Mouse (Mus musculus) activated CD4-positive, CD25-positive, alpha-beta regulatory T cell, adult 4 months (primary cell): Measurements from ENCODE around the gene Olfr1217. TPM values are rescaled to one million over a fixed set of nuclear protein-coding genes. Genes with fewer than 3 reads are reported as not detected.
"Not testable (repeated sequence)": the region's sequence is repeated elsewhere in the genome, so short reads cannot be mapped to it uniquely, and the experiment has no call there.

Source experiments
- ATAC-seq: one replicate; pipeline ENCODE4 v1.8.0; 2017
- polyA plus RNA-seq, 2 experiments: library from polyadenylated mRNA; unstranded; fragments of 100-300 nt; shearing (Covaris generic); gene quantifications; one replicate each; pipeline ENCODE4 v1.2.1; 2017

Olfr1217 gene
- polyA plus RNA-seq = not detected

DNA sequence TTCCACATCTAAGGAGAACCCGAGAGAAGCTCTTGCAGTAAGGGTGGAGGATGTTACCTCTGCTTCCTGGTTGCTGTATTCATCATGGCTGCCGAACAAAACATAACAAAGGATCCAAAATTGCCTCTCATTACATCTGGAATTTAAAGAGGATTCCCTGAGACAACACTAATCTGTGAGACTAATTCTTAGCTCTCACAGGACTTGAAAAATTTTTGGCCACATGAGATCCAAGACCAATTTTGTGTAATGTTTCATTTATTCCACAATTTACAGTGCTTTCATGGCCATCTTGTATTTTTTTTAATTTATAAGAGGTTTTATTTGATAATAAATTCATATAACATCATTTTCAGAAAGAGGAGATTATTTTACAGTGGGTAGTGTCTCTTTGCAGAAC lies at the start of gene Olfr1217:
Gene Olfr1217, minus strand, starts transcription at position 101 of the 400 bp plus-strand sequence.
- ATAC-seq = no peak

DNA sequence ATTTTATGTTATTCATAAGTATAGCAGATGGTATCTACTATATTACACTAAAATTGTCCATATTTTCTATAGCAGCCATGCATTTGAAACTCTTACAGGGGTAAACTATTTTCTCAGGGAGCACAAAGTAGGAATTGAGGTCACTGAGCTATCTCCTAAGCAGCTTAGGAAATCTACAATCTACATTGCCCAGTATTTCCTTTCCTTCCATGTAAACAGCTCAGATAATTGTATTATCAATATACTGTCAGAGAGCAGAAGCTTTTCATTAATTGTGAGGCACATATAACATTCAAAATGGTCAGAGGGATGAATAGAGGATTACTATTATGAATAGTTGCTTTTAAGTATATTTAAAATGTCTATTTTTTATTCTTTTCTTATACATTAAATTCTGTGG lies 49.6 kb upstream of the Olfr1217 start:
- ATAC-seq = no peak

DNA sequence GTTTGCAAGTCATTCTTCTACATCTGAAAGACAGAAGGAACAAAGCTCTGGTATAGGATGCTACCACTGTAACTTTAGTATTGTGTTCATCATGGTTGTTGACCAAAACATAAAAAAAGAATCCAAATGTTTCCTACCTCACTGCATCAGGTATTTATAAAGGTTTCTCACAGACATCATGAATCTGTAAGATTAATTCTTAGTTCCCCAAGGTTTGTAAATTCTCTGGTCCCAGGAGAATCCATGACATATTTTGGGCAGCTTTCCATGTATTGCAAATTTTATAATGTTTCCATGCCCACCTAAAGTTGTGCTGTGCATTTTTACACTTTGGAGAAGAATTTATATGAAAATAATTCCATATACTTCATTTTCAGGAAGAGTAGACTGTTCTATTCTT lies 29.2 kb upstream of the Olfr1217 start, which contains the start of gene Olfr1218:
Gene Olfr1218, minus strand, starts transcription at position 101 of the 400 bp plus-strand sequence.
- no peak for ATAC-seq

DNA sequence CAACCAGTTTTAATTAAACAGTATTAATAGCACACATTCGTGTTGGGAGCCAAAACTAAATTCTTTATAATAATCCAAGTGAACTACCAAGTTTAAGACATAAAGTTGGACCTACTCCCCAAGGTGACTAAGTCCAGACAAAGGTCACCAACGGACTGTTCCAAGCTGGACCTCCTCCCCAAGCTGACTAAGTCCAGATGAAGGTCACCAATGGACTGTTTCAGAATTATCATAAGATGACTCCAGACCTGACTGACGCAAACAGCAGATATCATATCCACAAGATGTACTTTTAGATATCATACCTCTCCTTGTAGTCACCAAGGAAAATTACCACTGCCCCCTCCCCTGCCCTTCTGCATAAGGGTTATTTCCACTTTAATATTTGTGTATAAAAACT lies 10.4 kb downstream of the Olfr1217 start:
- not testable (repeated sequence) for ATAC-seq

DNA sequence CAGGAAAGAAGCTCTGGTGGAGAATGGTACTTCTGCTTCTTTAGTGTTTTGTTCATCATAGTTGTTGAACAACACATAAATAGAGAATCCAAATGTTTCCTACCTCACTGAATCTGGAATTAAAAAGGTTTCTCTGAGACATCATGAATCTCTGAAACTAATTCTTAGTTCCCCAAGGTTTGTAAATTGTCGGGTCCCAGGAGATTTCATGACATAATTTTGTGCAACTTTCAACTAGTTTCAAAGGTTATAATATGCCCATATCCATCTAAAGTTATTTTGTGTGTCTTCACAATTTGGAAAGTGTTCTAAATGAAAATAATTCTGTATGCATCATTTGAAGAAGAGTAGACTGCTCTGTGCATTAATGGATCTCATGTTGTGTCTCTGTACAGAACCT lies 13.6 kb downstream of the Olfr1217 start, which contains the start of gene Olfr1216:
Gene Olfr1216, minus strand, starts transcription at position 101 of the 400 bp plus-strand sequence.
- ATAC-seq = no peak

DNA sequence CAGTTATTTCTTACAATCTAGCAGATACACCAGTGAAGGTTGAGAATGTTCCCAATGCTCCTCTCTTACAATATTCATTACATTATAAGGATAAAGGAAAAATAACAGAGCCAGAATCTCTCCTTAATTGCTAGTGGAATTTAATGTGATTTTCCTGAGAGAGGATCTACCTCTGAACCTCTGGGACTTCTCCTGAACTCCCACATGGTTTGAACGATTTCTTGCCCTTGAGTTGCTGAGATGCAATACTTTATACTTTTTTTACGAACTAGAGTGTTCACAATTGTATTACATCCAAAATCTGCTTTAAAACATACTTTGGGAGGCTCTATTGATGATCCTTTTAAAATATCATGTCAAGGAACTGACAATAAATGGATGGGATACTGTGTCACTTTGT lies 25.0 kb downstream of the Olfr1217 start, which contains the start of gene Olfr1215:
Gene Olfr1215, minus strand, starts transcription at position 101 of the 400 bp plus-strand sequence.
- ATAC-seq = no peak

DNA sequence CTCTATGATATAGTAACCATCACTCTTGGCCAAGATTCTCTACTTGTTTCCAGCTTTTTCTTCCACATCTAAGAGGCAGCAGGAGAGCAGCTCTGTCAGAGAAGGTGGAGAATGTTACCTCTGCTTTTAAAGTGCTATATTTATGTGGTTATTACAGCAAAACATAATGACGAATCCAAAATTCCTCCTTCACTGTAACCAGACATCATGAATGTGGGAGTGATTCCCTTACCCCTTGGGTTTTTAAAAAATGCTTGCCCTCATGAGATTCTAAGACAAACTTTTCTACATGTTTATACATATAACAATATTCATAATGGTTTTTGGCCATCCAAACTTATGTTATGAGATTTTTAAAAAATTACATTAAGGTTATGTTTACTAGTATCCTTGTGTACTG lies 39.3 kb downstream of the Olfr1217 start, which contains the start of gene Olfr1214:
Gene Olfr1214, minus strand, starts transcription at position 101 of the 400 bp plus-strand sequence.
- ATAC-seq = no peak

DNA sequence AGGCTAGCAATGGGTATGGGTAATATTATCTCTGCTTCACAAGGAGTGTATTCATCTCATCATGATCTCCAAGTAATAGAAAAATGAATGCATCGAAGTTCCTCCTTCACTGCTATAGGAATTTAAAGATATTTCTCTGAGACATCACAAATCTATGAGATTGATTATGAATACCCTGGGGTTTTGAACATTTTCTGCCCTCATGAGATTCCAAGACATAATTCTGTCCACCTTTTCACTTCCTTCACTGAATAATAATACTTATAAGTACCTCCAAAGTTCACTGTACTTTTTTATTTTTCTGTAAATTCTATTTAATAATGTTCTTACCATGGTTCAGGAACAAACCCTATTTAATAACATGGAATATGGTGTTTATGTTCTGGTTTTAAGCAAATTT lies 51.7 kb downstream of the Olfr1217 start, which contains the start of gene Gm13762:
Gene Gm13762, minus strand, starts transcription at position 101 of the 400 bp plus-strand sequence.
- ATAC-seq = no peak

Other genes with a start within 250 kb of the Olfr1217 start
- gene Olfr1201, start 239.0 kb downstream of the Olfr1217 start, polyA plus RNA-seq = not detected
- gene Olfr1202, start 217.6 kb downstream of the Olfr1217 start, polyA plus RNA-seq = not detected
- under 1 TPM in 1 of 2 experiments, not detected in 1; 0.07 TPM for gene Olfr1205, start 202.3 kb downstream of the Olfr1217 start, polyA plus RNA-seq
- gene Olfr1204, start 182.8 kb downstream of the Olfr1217 start, polyA plus RNA-seq = not detected
- under 1 TPM in 1 of 2 experiments, not detected in 1; 0.29 TPM for gene Olfr1206, start 168.8 kb downstream of the Olfr1217 start, polyA plus RNA-seq
- under 1 TPM in 1 of 2 experiments, not detected in 1; 0.21 TPM for gene Olfr1208, start 129.8 kb downstream of the Olfr1217 start, polyA plus RNA-seq
- gene Olfr1209, start 116.9 kb downstream of the Olfr1217 start, polyA plus RNA-seq = not detected
- gene Olfr1211, start 94.0 kb downstream of the Olfr1217 start, polyA plus RNA-seq = not detected
- gene Olfr1212, start 78.1 kb downstream of the Olfr1217 start, polyA plus RNA-seq = not detected
- gene Gm13762, start 51.8 kb downstream of the Olfr1217 start, polyA plus RNA-seq = not detected
- not detected for gene Olfr1214, start 39.4 kb downstream of the Olfr1217 start, polyA plus RNA-seq
- not detected for gene Olfr1215, start 25.1 kb downstream of the Olfr1217 start, polyA plus RNA-seq
- gene Olfr1216, start 13.7 kb downstream of the Olfr1217 start, polyA plus RNA-seq = not detected
- not detected for gene Olfr1218, start 29.1 kb upstream of the Olfr1217 start, polyA plus RNA-seq
- gene Olfr1219, start 51.4 kb upstream of the Olfr1217 start, polyA plus RNA-seq = not detected
- gene Olfr1220, start 74.8 kb upstream of the Olfr1217 start, polyA plus RNA-seq = under 1 TPM in 1 of 2 experiments, not detected in 1; 0.08 TPM
- gene Olfr1221, start 85.2 kb upstream of the Olfr1217 start, polyA plus RNA-seq = not detected
- not detected for gene Olfr1222, start 101.0 kb upstream of the Olfr1217 start, polyA plus RNA-seq
- not detected for gene Olfr1223, start 119.5 kb upstream of the Olfr1217 start, polyA plus RNA-seq
- gene Olfr1224-ps1, start 132.0 kb upstream of the Olfr1217 start, polyA plus RNA-seq = not detected
- not detected for gene Olfr1225, start 142.6 kb upstream of the Olfr1217 start, polyA plus RNA-seq
- gene Olfr1226, start 168.0 kb upstream of the Olfr1217 start, polyA plus RNA-seq = not detected
- not detected for gene Olfr1228, start 222.0 kb upstream of the Olfr1217 start, polyA plus RNA-seq